Mouse (Mus musculus) bone marrow, adult 2 months (tissue): ENCODE results near the gene Prr15l. TPM values are rescaled to one million over a fixed set of nuclear protein-coding genes. Genes with fewer than 3 reads are reported as not detected.
A peak's percentile ranks its signal among the peaks of the same experiment; 100 is the strongest.

Source experiments
- H3K27ac ChIP-seq: fragments of 200-500 bp; 2 replicates; pipeline ENCODE4 v1.5.1; 2012; ENCODE audit warnings: low read depth, mild to moderate bottlenecking, control low read depth, inconsistent platforms, low read length; ENCODE audit not compliant: control insufficient read depth, poor library complexity, insufficient read depth
- H3K4me1 ChIP-seq: fragments of 200-500 bp; 2 replicates; pipeline ENCODE4 v1.6.1; 2011; ENCODE audit warnings: low read length; ENCODE audit not compliant: control insufficient read depth, insufficient read depth
- H3K4me3 ChIP-seq: fragments of 200-500 bp; replicated peaks from 2 replicates; pipeline ENCODE3; 2011; ENCODE audit warnings: mild to moderate bottlenecking, low read depth, low read length, control low read depth; ENCODE audit not compliant: control insufficient read depth
- CTCF ChIP-seq: fragments of 200-500 bp; IDR thresholded peaks from 2 replicates; pipeline ENCODE4 v1.5.1; 2011; ENCODE audit warnings: low read length, control low read depth; ENCODE audit not compliant: control insufficient read depth, insufficient read depth
- POLR2A ChIP-seq: fragments of 200-500 bp; IDR thresholded peaks from 2 replicates; pipeline ENCODE4 v1.6.1; 2011; ENCODE audit warnings: low read depth, mild to moderate bottlenecking, control low read depth, low read length, borderline replicate concordance; ENCODE audit not compliant: control insufficient read depth
- WGBS: fragments of 180-500 bp; shearing (Covaris S2); methylation state at CpG from one replicate; pipeline ENCODE4 v1.1.7; 2018; 5-methylcytosine and 5-hydroxymethylcytosine counted together
- polyA plus RNA-seq: library from polyadenylated mRNA; stranded (reverse); fragments of >200 nt; gene quantifications from 2 replicates; pipeline ENCODE4 v1.2.4, GENCODE M21; 2011; ENCODE audit warnings: low replicate concordance; ENCODE audit not compliant: missing spikeins, insufficient read depth, insufficient read length

Prr15l gene
- polyA plus RNA-seq, 1 experiment, result not detected

DNA sequence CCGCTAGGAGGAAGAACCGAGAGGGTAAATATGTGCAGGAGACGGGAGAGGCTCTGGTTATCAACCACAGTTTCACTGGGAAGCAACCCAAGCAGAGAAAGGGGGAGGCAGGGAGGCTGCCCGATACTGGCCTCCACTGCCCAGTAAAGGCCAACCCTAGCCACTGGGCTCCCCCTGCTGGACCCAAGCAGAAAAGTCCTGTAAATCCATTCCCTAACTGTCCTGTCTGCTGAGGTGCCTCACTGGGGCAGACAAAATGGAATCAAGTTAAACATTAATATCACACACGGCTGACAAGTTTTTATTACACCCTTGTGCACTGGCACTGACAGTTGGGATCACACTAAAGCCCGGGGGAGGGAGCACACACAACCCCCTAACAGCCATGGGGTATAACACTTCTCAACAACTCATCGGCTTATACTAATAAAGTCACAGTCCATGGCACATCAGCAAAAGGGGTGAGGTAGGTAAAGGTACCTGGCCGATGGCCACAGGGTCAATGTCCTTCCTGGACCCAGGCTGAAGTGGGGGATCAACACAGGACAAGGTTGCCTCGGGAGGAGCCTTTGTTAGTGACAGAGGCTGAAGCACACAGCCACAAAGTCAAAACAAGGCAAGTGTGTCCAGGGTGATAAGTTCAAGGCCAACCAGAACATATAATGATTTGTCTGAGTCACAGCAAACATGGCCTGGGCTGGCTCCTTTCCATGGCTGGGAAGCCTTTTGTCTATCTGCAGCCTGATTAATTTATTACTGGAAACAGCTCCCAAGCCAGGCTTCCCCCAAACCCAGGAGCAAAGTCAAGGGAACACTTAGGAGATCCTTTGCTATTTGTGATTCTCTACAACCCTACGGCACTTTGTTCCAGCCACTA is 9.9 kb downstream of the Prr15l start:
- Histone ChIP-seq H3K4me3 (no peak overlapping the region), H3K27ac (no peak overlapping the region), H3K4me1 (no peaks in the 10 kb centered on the region; the same call in 1 of the 2 replicates)
- 56% methylated on average over 10 of the region's 10 CpGs for WGBS
- TF ChIP-seq CTCF (peak; percentile 88), POLR2A (no peak)

DNA sequence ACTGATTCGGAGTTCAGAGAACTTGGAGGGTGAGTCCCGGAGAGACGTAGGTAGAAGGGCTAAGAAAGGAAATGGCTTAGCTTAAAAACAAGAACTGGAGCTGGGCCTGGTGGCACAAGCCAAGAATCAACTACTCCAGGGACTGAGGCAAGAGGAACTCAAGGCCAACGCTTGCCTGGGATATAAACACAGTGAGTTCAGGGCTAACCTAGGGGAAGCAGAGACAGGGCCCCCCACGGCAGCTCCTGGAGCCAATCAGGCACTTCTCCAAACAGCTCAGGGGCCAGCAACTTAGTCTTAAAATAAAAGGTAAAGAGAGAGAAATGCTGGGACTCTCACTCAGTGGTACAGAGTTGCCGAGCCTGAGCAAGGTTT is 10.5 kb downstream of the Prr15l start:
- Histone ChIP-seq H3K4me1 (no peaks in the 10 kb centered on the region; the same call in 1 of the 2 replicates), H3K27ac (no peak overlapping the region), H3K4me3 (no peak overlapping the region)
- 72% methylated on average over 6 of the region's 6 CpGs for WGBS
- no peak for TF ChIP-seq CTCF
- TF ChIP-seq POLR2A, result no peak

DNA sequence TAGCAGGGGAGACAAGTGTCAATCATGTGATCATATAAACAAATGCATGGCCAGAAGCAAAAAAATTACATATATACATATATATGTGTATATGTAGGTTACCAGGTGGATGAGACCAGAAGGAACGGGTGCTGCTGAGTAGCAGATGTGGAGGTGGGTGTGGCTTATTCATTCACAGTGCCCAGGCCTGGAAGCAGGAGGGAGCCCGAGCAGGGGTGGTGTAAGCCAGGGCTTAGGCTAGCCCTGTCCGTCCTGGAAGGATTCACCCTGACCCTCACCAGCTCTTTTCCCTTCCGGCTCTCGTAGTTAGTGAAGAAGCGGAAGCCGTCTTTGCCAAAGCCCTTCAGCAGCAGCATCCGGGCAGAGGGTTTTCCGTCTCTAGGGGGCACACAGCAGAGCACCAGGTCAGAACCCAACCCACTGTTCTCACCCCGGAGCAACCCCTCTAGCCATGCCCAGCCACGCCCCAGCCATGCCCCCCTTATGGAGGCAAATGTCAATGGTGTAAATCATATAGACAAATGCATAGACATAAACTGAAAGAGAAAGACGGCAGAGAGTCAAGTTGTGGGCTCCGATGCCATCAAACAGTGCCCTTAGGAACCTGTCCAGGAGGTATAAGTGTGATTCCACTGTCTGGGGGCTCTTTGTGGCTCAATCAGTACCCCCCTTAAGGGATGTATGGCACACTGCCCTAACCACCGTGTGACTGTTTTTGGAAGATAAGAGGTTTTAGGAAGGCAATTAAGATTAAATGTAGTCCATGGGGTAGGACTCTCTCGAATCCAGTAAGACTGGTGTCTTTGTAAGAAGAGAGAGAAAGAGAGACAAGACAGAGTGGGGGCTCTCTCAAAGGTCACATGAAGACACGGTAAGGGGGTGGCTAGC is 12.9 kb downstream of the Prr15l start:
- peaks cover 3% of the 10 kb centered on the region; the same call in 1 of the 2 replicates for H3K4me1 ChIP-seq
- peak overlapping the region; percentile 58 for H3K27ac ChIP-seq
- WGBS, result 71% methylated on average over 16 of the region's 16 CpGs
- H3K4me3 ChIP-seq, result no peak overlapping the region
- TF ChIP-seq POLR2A (no peak), CTCF (no peak)

DNA sequence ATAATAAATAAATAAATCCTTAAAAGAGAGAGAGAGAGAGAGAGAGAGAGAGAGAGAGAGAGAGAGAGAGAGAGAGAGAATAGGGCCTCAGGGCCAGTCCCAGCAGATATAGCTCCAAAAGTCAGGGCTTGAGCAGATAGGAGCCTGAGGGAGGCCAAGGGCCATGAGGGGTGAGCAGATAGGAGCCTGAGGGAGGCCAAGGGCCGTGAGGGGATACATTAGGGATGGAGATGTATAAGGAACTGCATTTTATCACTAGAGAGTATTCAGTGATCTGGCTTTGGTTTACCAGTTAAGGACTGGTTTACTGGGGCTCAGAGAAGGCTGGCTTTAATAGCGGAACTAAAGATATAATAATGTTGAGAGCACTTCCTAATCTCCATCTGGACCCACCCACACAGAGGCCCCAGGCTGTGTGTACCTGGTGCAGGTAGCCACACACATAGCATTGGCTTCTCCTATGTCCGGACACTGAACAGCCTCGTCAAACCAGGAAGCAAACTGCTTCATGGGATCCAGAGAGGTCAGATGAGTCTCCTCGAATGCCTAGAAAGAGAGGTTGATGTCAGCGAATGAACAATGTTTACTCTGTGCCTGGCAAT is 14.2 kb downstream of the Prr15l start:
- H3K4me3 ChIP-seq, result peak overlapping the region; percentile 44
- H3K4me1 ChIP-seq, result peaks cover 3% of the 10 kb centered on the region; the same call in 1 of the 2 replicates
- TF ChIP-seq POLR2A (no peak), CTCF (no peak)
- peak overlapping the region; percentile 46; the same call in 1 of the 2 replicates for H3K27ac ChIP-seq
- WGBS, result 77% methylated on average over 6 of the region's 6 CpGs

DNA sequence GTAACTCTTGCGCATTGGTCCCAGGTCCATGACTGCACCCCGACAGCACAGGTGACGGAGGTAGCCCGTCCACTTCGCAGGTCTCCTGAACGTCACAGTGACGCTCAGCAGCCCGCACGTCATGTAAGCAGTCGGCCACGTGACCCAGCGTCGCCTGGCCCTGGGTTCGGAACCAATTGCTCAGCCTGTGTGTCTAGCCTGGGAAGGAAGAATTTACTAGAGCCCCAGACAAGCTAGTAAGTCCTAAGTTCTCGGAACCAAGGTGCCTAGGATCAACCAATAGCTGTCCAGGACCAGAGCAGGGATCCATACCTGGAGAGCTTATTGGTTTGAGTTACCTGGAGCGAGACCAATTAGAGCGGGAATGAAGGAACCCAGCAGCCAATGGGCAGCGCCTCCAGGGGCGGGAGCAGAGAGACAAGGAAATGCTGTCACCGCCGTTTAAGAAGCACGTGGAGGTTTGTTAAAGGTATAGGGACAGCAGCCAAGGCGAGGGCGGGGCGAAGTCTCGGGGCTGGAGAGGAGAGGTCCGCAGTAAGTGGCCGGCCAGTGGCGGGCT is 15.9 kb downstream of the Prr15l start, which contains the start of gene Pnpo:
TSS of gene Pnpo (minus strand) at position 241 of the 559 bp plus-strand sequence.
- H3K4me3 ChIP-seq, result peak within 1 kb of the TSS; percentile 81
- no peak for TF ChIP-seq CTCF
- peak; percentile 83; the same call in 1 of the 2 replicates for TF ChIP-seq POLR2A
- peaks cover 9% of the 10 kb centered on the region for H3K4me1 ChIP-seq
- under 1% methylated on average over 29 of the region's 29 CpGs for WGBS
- peak within 1 kb of the TSS; percentile 66 for H3K27ac ChIP-seq

DNA sequence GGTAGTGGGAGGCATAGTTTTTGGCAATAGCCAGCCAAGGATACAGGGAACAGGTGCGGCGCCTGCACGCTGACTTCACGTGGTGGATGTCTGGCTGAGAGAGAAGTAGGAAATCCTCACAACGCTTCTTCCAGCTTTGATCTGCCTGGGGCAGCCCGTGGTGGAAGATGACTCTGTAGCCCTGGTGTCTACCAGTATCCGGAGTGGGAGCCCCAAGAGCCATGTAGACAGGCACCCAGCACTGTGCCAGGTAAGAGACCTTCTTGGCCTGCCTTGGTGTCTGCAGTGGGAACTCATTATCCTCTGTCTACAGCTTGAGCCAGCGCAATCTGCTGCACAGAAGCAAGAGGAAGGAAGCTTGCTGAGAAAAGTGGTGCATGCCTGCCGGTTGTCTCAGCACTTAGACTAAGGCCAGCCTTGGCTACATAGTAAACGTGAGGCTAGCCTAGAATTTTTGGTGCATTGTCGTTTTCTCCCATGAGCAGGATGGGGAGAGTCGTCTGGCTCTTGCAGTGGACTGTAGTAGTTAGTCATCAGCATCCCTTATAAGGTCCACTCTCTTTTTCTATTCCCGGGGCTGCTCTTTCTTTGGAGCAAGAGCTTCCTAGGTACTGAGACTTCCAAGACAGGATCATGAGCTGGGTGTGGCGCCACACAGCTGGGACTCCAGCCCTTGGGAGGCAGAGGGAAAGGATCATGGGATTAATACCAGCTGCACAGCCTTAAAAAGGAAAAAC is 17.1 kb downstream of the Prr15l start:
- H3K4me1 ChIP-seq, result peaks cover 10% of the 10 kb centered on the region
- 17% methylated on average over 14 of the region's 14 CpGs for WGBS

DNA sequence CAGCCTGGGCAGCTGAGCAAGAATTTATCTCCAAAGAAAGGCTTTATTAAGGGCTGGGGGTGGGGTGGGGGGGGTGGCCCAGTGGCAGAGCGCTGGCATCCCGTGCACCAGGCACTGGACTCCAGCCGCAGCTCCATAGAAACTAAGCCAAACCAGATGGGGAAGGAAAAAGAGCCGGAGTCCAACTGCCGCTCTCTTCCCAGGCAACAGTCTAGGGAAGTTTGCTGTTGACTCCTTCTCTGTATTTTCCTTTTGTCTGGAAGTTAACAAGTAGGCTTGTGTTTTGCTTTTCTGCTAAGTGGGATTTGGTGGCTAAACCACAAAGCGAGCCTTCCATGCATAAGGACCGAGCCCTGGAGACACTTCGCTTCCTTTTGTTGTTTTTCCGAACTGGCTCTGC is 18.6 kb downstream of the Prr15l start:
- WGBS, result 75% methylated on average over 9 of the region's 9 CpGs
- H3K4me3 ChIP-seq, result no peak overlapping the region

More for the DNA sequence above, 17.1 kb downstream of the Prr15l start:
- Histone ChIP-seq H3K27ac (no peak overlapping the region), H3K4me3 (peak overlapping the region; percentile 1)
- TF ChIP-seq CTCF, result no peak

More for the DNA sequence above, 18.6 kb downstream of the Prr15l start:
- peaks cover 10% of the 10 kb centered on the region for H3K4me1 ChIP-seq
- no peak for TF ChIP-seq POLR2A
- no peak for TF ChIP-seq CTCF
- no peak overlapping the region for H3K27ac ChIP-seq
